Mouse (Mus musculus): ENCODE results near the gene Ssb. TPM values are rescaled to one million over a fixed set of nuclear protein-coding genes. Genes with fewer than 3 reads are reported as not detected.

The Ssb gene
- 479 TPM for polyA plus RNA-seq (2014; fragmentation: Illumina TruSeq; extraction: RNeasy Lipid Tissue Mini Kit (QIAGEN cat#74804); ENCODE audit: low read depth, low replicate concordance)

DNA sequence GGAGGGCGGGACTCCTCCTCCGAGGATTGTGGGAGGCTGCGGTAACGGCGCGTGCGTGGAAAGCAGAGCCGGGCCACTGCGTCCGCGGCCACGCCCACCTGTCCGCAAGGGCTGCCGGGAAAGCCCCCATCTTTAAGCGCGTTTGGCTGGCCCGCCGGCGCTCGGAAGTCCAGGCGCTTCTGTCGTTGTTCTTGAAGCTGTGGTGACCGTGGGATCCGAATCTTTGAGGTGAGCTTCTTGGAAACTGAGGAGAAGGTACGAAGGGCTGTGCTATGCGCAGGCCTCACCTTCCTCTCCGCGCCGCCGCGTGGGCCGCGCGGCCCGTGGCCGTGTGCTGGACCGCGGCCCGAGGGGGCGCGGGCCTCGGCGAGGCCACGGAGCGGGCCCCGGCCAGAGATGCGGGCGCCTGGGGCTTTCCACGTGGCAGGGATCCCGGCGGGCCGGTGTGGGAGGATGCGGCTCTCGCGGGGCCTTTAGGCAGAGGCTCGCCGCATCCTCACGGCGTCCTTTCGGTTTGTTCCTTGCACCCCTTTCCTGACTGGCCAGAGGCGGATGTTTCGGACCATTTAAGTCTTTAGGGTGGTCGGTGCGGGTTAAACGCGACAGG, at the start of gene Ssb:
Ssb (plus strand) TSS at position 78 of the 607 bp plus-strand sequence.

DNA sequence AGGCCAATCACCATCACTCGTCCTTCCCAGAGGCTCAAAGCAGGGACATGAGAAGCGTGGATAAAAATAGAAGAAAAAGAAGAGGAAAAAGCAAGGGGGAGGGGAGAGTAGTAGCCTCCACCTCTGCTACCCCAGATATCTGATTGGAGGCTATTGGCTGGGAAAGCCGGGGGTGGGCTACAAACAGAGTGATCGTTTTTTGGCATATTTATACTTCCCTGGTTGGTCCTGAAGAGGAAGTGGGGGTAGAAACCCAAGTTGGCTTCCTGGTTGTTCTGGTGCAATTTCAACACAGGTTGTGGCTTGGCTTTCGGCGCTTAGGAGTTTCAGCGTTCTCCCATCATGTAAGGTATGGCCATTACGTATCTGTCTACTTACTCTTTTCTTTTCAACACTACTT, 39.7 kb upstream of the Ssb start, which contains the start of gene Klhl23:
Klhl23 (plus strand) TSS at position 234 of the 400 bp plus-strand sequence.

GRCm38 (mm10) chr2:69885451-69886305, 24.3 kb downstream of the Ssb start, which contains the start of gene Mettl5:
Mettl5 (minus strand) TSS chr2:69885615.

GRCm38 (mm10) chr2:69897039-69897617, 35.8 kb downstream of the Ssb start, which contains the start of gene Ubr3:
Ubr3 (plus strand) TSS chr2:69897246.

Other genes starting within 250 kb of the Ssb start
- 27.0 TPM for gene Bbs5, start 214.4 kb upstream of the Ssb start, polyA plus RNA-seq (2014; fragmentation: Illumina TruSeq; extraction: RNeasy Lipid Tissue Mini Kit (QIAGEN cat#74804); ENCODE audit: low read depth, low replicate concordance)
- gene Klhl41, start 191.4 kb upstream of the Ssb start, polyA plus RNA-seq (2014; fragmentation: Illumina TruSeq; extraction: RNeasy Lipid Tissue Mini Kit (QIAGEN cat#74804); ENCODE audit: low read depth, low replicate concordance), result 0.40 TPM
- 59.7 TPM for gene Fastkd1, start 148.0 kb upstream of the Ssb start, polyA plus RNA-seq (2014; fragmentation: Illumina TruSeq; extraction: RNeasy Lipid Tissue Mini Kit (QIAGEN cat#74804); ENCODE audit: low read depth, low replicate concordance)
- gene Ppig, start 139.0 kb upstream of the Ssb start, polyA plus RNA-seq (2014; fragmentation: Illumina TruSeq; extraction: RNeasy Lipid Tissue Mini Kit (QIAGEN cat#74804); ENCODE audit: low read depth, low replicate concordance), result 161 TPM
- 9.6 TPM for gene Ccdc173, start 72.0 kb upstream of the Ssb start, polyA plus RNA-seq (2014; fragmentation: Illumina TruSeq; extraction: RNeasy Lipid Tissue Mini Kit (QIAGEN cat#74804); ENCODE audit: low read depth, low replicate concordance)
- 66.9 TPM for gene Phospho2, start 71.9 kb upstream of the Ssb start, polyA plus RNA-seq (2014; fragmentation: Illumina TruSeq; extraction: RNeasy Lipid Tissue Mini Kit (QIAGEN cat#74804); ENCODE audit: low read depth, low replicate concordance)
- 4.0 TPM for gene Klhl23, start 39.6 kb upstream of the Ssb start, polyA plus RNA-seq (2014; fragmentation: Illumina TruSeq; extraction: RNeasy Lipid Tissue Mini Kit (QIAGEN cat#74804); ENCODE audit: low read depth, low replicate concordance)
- 73.0 TPM for gene Mettl5, start 24.1 kb downstream of the Ssb start, polyA plus RNA-seq (2014; fragmentation: Illumina TruSeq; extraction: RNeasy Lipid Tissue Mini Kit (QIAGEN cat#74804); ENCODE audit: low read depth, low replicate concordance)
- 103 TPM for gene Ubr3, start 35.7 kb downstream of the Ssb start, polyA plus RNA-seq (2014; fragmentation: Illumina TruSeq; extraction: RNeasy Lipid Tissue Mini Kit (QIAGEN cat#74804); ENCODE audit: low read depth, low replicate concordance)
- 3.9 TPM for gene Myo3b, start 177.6 kb downstream of the Ssb start, polyA plus RNA-seq (2014; fragmentation: Illumina TruSeq; extraction: RNeasy Lipid Tissue Mini Kit (QIAGEN cat#74804); ENCODE audit: low read depth, low replicate concordance)